Mouse (Mus musculus) layer of hippocampus, adult 9-10 months (tissue): Measurements from ENCODE around the gene Msn.

Experiments
- DNase-seq: peaks from one replicate; pipeline ENCODE4 v3.0.0; 2022; ENCODE audit warnings: low spot score

The Msn gene

DNA sequence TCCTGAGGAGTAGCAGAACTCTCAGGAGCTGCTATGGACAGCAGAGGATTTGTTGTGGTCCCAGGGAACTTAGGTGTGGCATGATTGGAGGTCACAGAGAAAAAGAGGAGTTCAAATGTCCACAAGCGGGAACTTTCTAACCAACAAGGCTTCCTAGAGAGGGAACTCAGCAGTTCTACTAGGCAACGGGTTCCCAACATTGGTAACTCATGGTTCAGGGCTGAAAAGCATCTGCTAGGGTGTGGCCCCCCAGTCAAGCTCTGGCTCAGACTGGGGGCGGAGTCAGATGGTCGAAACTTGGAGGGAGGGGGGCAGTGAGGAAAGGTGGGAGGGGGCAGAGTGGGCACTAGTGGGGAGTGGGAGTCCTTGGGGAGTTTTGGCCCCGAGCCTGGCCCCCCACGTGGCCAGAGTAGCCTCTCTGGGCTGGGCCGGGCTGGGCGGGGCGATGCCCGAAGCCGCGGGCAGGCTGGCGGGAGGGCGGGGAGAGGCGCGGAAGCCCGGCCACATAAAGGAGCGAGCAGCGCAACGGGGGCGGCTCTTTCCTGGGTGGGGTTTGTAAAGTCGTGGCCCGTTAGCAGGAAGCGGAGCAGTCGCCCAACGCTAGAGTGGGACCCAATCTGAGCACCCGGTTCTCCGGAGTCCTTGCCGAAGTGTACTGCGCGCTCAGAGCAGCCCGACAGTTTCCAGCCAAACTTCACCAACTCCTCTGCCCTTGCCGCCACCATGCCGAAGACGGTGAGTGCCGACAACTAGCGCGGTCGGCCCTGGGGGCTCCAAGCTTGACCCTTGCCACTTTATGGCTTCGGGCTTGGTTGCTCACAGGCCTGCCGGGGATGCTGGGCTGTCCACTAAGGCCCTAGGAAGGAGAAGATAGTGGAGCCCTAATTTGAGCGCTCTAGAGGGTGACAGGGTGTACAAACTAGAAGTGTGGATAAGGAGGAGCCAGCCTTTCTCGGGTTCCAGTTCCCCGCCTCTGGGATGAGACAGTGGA is at the start of gene Msn:
Msn (plus strand) TSS at position 534 of the 991 bp plus-strand sequence.
- no peak for DNase-seq

- no peak for DNase-seq
These were observed 43.0 kb upstream of the Msn start for GRCm38 (mm10) chrX:96052798-96053197.

- DNase-seq, result no peak
These were observed 18.1 kb upstream of the Msn start for GRCm38 (mm10) chrX:96077747-96078146.

DNA sequence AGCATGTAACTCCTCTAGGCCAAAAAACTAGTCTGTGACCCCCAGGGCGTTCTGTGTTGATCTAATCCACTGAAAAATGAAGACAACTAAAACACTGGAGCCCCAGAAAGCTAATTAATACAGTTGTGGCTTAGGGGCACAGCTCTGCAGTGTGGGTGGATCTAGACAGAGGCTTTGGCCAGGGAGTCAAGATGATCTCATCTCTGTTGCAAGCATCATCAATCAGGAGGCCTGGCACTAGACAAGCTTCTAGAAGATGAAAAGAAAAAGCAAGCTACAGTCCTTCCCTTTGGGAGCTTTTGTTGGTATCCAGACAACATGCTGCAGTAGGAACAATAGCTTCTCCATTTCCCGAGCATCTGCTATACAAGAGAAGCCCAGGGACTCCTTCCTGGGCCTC is 9.6 kb upstream of the Msn start:
- no peak for DNase-seq

GRCm38 (mm10) chrX:96096513-96097210 is 820 bp downstream of the Msn start:
- no peak for DNase-seq

GRCm38 (mm10) chrX:96097491-96097970 is 1.7 kb downstream of the Msn start:
- DNase-seq, result no peak

- no peak for DNase-seq
These were observed 3.2 kb downstream of the Msn start for GRCm38 (mm10) chrX:96099003-96099402.

- DNase-seq, result no peak
These were observed 11.8 kb downstream of the Msn start for GRCm38 (mm10) chrX:96107427-96108291.

GRCm38 (mm10) chrX:96113106-96113634 is 17.3 kb downstream of the Msn start:
- no peak for DNase-seq

GRCm38 (mm10) chrX:96115501-96115900 is 19.7 kb downstream of the Msn start:
- no peak for DNase-seq

DNA sequence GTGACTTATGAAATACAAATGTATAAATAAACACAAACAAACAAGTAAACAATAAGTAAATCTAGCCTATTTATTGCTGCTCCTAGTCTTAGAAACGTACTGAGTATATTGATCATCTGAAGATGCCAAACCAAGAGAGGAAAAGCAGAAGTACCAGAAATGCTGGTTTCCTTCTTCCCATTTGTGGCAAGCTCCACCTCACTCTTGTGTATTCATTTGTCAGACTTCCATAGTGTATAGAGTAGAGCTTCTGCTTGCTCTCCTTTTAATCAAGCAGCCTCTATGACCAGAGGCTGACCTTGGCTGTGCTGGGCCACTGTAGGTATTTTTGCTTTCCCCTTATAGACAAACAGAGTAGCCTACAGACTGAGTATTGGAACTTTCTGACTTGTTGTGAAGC is 21.5 kb downstream of the Msn start:
- no peak for DNase-seq

DNA sequence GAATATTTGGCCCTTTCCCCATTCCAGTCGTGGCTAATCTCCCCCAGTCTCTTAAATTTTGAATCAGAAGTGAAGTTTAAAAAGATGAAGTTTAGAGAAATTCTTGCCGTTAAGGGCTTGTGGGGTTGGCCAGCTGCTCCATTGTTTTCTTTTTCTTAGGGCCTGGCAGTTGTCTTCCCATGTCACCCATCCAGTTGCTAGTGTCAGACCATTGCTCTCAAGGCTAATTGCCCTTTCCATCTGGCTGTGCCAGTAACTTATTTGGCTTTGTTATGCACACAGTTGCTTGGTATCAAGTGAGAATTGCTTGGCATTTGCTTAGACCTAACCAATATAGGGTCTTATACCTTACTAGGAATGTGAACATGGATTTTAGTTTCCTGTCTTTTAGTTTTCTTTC is 24.2 kb downstream of the Msn start:
- DNase-seq, result no peak

GRCm38 (mm10) chrX:96121912-96122311 is 26.1 kb downstream of the Msn start:
- no peak for DNase-seq

DNA sequence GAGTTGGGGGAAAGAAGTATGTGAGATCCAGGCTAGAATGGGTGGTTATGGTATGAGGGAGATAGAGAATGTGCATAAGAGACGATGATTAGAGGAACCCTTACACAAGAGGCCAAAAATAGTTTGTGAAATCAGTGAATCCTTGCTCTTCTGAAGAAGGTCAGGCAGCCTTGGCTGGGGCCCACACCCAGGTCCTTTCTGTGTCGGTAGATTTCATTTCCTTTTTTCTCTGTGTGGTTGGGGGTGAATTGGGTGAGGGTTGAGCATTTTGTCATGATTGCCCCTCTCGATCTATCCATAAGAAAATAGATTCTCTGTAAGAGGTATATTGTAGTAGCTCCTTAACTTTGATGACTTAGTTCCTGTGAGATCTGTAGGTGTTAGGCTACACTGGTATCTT is 31.0 kb downstream of the Msn start:
- no peak for DNase-seq

GRCm38 (mm10) chrX:96130139-96130538 is 34.3 kb downstream of the Msn start:
- DNase-seq, result no peak

DNA sequence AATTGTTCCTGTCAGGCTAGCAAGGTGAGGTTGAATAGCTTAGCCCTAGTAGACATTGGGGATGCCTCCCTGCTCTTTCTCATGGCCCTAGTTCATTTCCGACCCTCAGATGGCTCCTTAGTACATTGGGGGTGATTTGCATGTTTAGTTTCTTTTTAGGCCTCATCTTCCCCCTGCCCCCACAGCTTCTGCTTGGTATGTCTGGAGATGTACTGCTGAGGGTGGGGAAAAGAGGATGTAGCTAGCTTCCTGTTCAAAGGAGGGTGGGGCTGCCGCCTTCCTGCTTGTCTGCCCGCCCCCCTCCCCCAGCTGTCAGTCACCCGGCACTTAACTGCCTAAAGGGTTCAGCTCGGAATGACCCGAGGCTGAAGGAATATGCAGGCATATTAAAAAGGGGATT is 34.8 kb downstream of the Msn start:
- no peak for DNase-seq

GRCm38 (mm10) chrX:96133260-96133659 is 37.4 kb downstream of the Msn start:
- DNase-seq, result no peak

DNA sequence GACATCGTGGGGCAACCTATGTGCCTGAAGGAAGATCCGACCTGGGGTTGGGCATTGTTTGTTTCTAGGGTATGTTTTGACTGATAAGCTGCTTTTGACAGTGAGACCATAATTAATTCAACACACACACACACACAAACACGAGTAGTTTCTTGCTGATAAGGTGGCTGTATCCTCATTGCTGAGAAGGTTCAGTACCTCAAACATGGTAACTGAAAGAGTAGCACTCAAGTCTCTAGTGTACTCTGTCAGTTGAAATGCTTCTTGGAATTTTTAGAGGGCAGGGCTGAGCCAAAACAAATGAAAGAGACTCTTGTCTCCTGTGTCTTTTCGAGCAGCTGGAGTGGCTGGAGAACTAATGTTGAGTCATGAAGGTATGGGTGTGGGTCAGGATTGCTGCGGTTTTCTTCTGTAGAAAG is 38.4 kb downstream of the Msn start:
- DNase-seq, result no peak

GRCm38 (mm10) chrX:96134840-96135580 is 39.2 kb downstream of the Msn start:
- no peak for DNase-seq

GRCm38 (mm10) chrX:96135581-96135980 is 39.7 kb downstream of the Msn start:
- DNase-seq, result no peak

DNA sequence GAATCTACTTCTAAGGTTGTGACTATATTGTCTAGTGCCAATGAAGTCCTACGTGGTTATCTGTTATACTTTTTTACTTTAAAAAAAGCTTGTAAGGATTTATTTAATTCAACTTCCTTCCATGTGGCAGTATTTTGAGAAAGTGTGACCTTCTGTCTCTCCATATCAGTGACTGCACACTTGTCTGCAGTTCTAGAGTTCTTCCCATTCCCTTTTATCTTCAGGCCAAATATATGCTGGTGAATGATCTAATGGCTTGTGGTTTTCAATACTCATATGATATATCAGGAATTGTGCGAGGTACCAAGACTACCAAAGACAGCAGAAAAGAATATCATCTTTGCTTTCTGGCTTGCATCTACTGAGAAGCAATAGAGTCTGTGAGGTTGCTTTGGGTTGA is 43.4 kb downstream of the Msn start:
- no peak for DNase-seq
